Mouse (Mus musculus) small intestine, adult 2 months (tissue): ENCODE results near the gene Gm20388.

Experiments used
- CTCF ChIP-seq: fragments of 200-500 bp; IDR thresholded peaks from 2 replicates; pipeline ENCODE4 v1.5.1; 2012; ENCODE audit warnings: low read depth, mild to moderate bottlenecking, control low read depth, inconsistent platforms, low read length, moderate library complexity, mixed read lengths; ENCODE audit not compliant: insufficient replicate concordance, insufficient read length; ENCODE audit errors: extremely low read depth
- POLR2A ChIP-seq: fragments of 200-500 bp; IDR thresholded peaks from 2 replicates; pipeline ENCODE4 v1.6.1; 2012; ENCODE audit warnings: low read depth, mild to moderate bottlenecking, control low read depth, inconsistent platforms, low read length, moderate library complexity

GRCm38 (mm10) chr8:120000461-120000860, 89.8 kb downstream of the Gm20388 start:
- TF ChIP-seq CTCF (no peak), POLR2A (no peak)
